Mouse (Mus musculus): ENCODE results near the gene Olfr406.

The Olfr406 gene

GRCm38 (mm10) chr11:74259508-74259907, at the start of gene Olfr406:
TSS of gene Olfr406 (plus strand) at chr11:74259808.
- DNase-seq (ENCODE audit: low read depth, low spot score): no peak

- DNase-seq (ENCODE audit: low read depth, low spot score): no peak
These were observed 48.3 kb upstream of the Olfr406 start, which contains the start of gene Olfr43 for GRCm38 (mm10) chr11:74211279-74211678. TSS of gene Olfr43 (minus strand) at chr11:74211379.

- no peak for DNase-seq (ENCODE audit: low read depth, low spot score)
These were observed 18.4 kb upstream of the Olfr406 start for GRCm38 (mm10) chr11:74241201-74241600.

GRCm38 (mm10) chr11:74283436-74283835, 23.8 kb downstream of the Olfr406 start, which contains the start of gene Olfr59:
TSS of gene Olfr59 (plus strand) at chr11:74283736.
- no peak for DNase-seq (ENCODE audit: low read depth, low spot score)

- no peak for DNase-seq (ENCODE audit: low read depth, low spot score)
These were observed 27.6 kb downstream of the Olfr406 start for GRCm38 (mm10) chr11:74287256-74287655.

Measured in 3T3-L1 (cell line).